Mouse (Mus musculus) frontal cortex, postnatal 14 days (tissue): ENCODE data around the gene Babam2.
A peak's percentile ranks its signal among the peaks of the same experiment; 100 is the strongest.

Source experiments
- DNase-seq, 2 experiments: peaks; one replicate each; pipeline ENCODE4 v3.0.0; 2022; ENCODE audit warnings: low spot score in 2 of 2

Babam2 gene

GRCm38 (mm10) chr5:31713841-31714264 lies 16.4 kb downstream of the Babam2 start:
- DNase-seq: no peak

GRCm38 (mm10) chr5:31715486-31716150 lies 18.1 kb downstream of the Babam2 start:
- no peak for DNase-seq

DNA sequence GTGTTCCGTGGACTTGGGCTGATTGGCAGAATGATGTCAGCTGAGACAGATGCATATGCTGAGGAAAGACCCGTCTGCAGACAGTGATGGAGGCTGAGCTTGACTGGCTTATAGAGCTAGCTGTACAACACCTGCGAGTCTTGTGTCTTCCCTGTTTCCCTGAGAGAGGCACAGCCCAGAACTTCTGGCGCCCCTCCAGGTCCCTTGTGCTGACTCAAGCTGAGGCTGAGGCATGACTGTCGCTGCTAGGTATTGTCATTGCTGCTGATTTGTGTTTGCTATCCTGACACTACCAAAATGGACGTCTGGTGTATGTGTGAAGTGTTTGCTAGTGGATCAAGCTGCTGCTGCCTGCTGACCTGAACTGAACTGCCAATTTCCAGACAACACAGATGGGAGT lies 27.0 kb downstream of the Babam2 start:
- no peak for DNase-seq

DNA sequence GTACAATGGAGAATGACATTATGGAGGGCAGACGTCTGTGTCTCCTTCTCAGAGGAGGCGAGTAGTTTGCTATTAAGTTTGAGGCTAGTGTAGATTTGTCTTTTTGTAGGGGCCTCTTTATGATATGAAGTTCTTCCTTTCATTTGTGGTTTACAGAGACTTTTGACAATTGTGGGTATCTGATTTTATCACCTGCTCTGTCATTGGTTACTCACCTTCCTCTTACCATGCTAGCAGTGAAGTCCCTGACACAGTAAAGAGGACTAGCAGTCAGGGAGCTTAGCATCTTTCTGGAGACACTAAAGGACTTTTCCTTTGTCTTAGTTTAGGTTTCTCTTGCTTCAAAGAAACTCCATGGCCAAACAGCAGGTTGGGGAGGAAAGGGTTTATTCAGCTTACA lies 28.4 kb downstream of the Babam2 start:
- no peak for DNase-seq

DNA sequence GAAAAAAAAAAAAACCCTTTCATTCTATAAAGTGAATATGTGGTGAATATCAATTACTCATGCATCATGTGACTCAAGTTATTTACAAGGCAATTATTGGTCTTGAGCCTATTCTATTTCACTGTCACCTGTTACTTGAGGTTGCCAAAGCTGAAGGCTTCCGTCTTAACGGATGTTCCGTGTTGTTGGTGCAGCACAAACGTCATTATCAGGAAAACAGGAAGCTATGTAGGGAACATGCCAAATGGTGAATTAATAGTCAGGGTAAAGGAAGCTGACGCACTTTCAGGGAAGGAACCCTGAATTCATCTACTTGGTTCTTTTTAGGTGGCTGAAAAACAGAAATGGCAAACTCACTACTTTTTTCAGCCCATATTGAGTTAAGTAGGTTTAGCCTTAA lies 30.0 kb downstream of the Babam2 start:
- no peak for DNase-seq

DNA sequence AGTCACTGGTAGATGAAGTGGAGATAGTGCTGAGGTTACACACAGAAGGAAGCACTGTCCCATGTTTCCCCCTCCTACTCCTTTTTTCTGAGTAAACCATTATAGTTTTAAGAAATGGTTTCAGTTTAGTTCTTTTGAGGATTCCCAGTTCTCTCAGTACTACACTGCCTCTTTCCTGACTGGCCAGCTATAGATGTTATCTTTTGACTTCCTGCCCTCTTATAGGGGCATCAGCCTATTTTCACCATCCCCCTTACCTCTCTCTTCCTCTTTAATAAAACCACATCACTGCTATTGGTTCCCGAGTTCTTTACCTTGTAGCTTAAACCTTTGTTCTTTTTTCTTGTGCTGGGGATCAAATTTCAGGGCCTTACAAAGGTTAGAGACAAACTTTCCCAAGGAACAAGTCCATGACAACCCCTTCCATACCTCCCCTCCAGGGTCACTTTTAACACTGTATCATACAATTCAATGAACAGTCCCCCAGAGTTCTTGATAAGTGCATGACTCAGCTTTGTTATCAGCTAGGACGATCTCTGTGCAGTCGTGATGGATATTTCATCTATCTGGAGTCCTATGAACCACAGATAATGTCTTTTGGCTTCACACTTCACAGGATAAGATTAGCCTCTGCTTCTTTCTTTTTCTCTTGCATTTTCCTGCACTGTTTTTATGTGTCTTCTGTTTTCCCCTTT lies 35.3 kb downstream of the Babam2 start:
- no peak for DNase-seq

DNA sequence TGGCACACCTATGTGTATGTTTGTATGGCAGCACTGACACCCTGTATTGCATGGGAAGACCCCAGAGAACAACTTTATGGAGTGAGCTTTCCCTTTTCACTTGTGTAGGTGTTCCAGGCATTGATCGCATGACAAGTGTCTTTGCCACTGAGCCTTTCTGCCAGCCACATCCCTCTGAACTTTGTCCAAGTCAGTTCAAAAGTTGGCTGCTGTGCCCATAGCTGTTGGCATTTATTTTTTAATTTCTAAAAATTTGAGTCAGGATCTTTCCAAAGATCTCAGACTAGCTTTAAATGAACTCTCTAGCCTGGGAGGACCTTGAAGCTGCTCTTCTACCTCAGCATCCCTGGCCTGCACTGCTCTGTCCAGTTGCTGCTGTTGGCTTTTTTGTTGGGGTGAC lies 44.4 kb downstream of the Babam2 start:
- DNase-seq: no peak

GRCm38 (mm10) chr5:31742521-31743031 lies 45.1 kb downstream of the Babam2 start:
- DNase-seq: no peak

DNA sequence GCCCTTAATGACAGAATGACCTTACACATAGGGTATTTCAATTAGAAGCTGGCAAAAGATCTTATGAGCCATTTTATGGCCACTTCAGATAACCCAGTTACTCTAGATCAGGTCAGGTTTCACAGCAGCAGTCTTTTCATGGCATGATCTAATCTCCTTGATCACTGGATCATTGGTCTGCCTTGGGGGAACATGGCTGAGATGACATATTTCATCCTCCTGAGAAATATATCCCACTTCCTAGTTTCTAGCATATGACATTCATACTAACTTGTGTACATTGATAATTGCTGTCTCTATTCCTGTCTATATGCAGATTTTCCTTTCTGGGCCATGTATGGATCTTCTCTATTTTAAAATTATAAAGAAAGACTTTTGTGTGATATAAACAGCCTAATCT lies 51.9 kb downstream of the Babam2 start:
- no peak for DNase-seq

DNA sequence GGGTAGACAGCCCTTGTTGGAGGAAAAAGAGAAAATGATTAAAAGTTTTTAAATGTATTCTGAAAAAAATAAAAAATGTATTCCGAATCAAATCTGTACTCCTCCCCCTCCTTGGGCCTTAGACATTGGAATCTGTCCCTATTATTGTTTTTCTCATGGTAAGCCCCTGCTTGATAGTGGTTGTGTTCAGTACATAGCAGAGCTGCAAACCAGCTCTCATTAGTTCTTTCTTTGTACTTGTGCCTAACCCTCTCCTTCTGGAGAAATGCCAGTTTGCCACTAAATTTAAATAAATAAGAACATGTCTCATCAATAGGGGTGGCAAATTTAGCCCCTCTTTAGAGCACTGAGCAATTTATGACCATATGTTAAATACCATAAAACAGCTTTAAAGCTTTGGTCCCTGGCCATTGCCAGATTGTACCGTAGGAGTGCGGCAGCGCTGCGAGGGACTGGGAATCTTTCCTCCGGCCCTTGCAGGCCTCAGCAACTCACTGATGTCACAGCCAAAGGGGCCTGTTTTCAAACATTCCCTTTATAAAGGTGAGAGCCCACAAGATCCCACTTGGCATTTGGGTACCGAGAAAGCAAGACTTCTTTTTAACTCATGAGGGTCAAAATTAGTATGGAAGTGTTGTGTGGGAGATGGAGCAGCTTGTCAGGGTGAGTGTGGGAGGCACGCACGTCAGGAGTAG lies 52.9 kb downstream of the Babam2 start:
- peak; percentile 43 for DNase-seq

DNA sequence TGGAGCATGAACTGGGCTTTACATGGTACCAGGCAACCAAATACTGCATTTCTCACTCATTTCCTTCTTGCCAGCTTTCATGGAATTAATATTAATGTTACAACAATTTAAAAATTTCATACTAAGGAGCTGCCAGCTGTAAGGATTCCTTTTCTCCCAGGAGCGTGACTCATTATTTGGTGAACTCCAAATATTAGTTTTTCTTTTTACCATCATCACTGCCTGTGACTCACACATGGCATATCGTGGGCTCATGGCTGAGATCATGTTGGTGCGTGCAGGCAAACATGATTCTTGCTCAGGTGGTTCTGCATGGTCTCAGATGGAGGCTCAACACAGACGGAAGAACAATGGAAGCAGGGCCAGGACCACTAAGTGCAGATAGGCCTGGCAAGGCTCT lies 53.5 kb downstream of the Babam2 start:
- DNase-seq: no peak

GRCm38 (mm10) chr5:31754634-31755033 lies 57.1 kb downstream of the Babam2 start:
- no peak for DNase-seq

DNA sequence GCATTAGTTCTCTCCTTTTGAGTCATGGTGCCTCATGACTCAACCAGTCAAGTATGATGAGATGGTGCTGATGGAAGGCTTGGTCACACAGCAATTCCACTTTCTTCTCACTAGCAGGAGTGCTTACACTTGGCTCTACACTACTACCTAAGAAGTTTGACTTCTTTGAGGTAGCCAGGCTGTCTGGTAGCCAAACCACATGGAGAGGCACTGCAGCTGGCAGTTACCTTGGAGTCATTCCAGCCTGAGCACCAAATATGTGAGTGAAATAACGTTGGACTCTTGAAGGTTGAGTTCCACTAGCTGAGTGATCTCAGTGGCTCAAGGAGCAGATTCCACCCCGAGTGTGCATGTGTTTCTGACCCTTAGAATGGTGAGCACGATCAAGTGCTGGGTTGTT lies 57.8 kb downstream of the Babam2 start:
- DNase-seq: no peak

DNA sequence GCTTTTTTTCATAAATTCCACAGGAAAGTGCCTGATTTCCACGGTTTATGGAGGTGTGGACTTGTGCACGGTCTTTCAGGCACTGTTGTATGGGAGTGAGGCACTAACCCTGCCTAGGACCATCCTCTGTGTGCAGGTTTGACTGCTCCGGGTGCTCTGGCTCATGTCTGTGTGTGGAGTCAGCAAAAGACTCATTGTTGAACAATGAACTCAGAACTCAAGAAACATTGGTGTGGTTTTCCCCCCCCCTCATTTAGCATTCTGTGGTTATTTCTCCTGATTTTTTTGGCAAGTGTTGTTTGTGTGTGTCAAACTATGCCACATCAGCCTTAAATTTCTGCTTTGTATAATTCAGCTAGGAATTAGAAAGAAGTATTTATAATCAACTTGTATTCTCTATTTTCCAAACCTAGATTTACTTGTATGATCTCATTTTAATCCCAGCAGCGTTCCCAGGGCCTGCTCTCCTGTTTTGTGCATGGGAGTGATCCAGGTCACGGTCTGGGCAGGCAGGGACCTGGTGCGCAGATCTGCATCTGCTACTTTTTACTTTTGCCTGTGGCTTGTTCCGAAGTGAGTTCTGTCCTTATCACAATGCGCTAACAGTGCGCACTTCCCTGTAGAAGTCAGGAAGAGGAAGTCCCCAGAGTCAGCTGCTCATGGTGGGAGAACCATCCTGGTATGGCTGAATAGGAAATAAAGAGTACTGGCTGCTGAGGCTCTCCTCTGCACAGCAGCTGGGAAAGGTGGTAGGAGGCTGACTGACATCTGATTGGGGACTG lies 61.0 kb downstream of the Babam2 start:
- no peak for DNase-seq

- DNase-seq: no peak
These were observed 64.4 kb downstream of the Babam2 start for GRCm38 (mm10) chr5:31761836-31762235.

GRCm38 (mm10) chr5:31762773-31763172 lies 65.3 kb downstream of the Babam2 start:
- no peak for DNase-seq

DNA sequence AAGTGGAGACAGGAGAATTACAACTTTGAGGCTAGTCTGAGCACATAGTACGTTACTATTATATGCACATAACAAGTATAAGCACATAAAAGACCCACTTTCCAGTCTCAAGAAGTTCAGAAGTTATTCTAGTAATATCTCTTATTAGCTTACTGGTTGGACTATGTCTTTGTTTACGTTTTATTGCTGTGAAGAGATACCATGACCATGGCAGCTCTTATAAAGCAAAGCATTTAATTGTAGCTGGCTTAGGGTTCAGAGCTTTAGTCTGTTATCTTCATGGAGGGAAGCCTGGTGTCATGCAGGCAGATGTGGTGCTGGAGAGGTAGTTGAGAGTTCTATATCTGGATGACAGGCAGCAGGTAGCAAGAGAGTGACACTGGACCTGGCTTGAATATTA lies 68.3 kb downstream of the Babam2 start:
- DNase-seq: no peak

- DNase-seq: no peak
These were observed 69.5 kb downstream of the Babam2 start for GRCm38 (mm10) chr5:31766841-31767542.

GRCm38 (mm10) chr5:31771486-31771885 lies 74.0 kb downstream of the Babam2 start:
- DNase-seq: no peak

- DNase-seq: no peak
These were observed 74.4 kb downstream of the Babam2 start for GRCm38 (mm10) chr5:31771921-31772320.

DNA sequence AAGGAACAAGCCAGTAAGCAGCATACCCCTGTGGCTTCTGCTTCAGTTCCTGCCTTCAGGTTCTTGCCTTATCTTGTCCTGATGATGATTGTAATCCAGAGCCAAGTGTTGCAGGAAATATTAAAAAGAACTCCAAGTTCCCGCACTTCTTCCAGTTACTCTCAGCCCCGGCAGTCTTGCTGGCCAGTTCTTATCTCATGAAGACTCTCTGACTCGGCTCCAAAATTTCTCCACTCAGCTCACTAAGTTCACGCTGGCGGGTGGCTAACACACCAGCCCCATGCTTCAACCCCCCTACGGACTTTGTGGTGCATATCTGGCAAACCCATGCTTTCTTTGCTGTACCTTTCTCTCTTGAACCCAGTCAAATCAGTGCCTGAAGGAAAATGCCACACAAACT lies 77.5 kb downstream of the Babam2 start:
- DNase-seq: no peak
